Mouse (Mus musculus) kidney, postnatal 10 days (tissue): ENCODE results near the gene Tfe3.

Source experiments
- DNase-seq: peaks from one replicate; pipeline ENCODE4 v3.0.0; 2021; ENCODE audit warnings: mixed read lengths

Tfe3 gene

GRCm38 (mm10) chrX:7821865-7822779 is 59.8 kb downstream of the Tfe3 start, which contains the start of gene Kcnd1:
Kcnd1 (plus strand) TSS chrX:7822289.
- peak; percentile 54 for DNase-seq
